Mouse (Mus musculus) stomach, embryonic 14.5 days (tissue): Measurements from ENCODE around the gene Tmem72. TPM values are rescaled to one million over a fixed set of nuclear protein-coding genes. Genes with fewer than 3 reads are reported as not detected.

Experiments used
- ATAC-seq: fragments of 200-750 bp; cut with Nextera tagmentation; 2 replicates; pipeline ENCODE4 v1.8.0; 2017; ENCODE audit warnings: low read depth, moderate TSS enrichment; ENCODE audit not compliant: insufficient number of reproducible peaks, insufficient read depth, low FRiP score
- H3K27ac ChIP-seq: fragments of 300-500 bp; sonication (generic); 2 replicates; pipeline ENCODE4 v1.5.1; 2014; ENCODE audit warnings: mild to moderate bottlenecking, low read length, moderate library complexity, mixed read lengths
- H3K27me3 ChIP-seq: fragments of 300-500 bp; sonication (generic); 2 replicates; pipeline ENCODE4 v1.6.1; 2014; ENCODE audit warnings: low read length, control low read depth, mixed read lengths; ENCODE audit not compliant: control insufficient read depth, insufficient read depth
- H3K36me3 ChIP-seq: fragments of 300-500 bp; sonication (generic); 2 replicates; pipeline ENCODE4 v1.6.1; 2014; ENCODE audit warnings: mild to moderate bottlenecking, control low read depth, low read length, moderate library complexity, mixed read lengths; ENCODE audit not compliant: control insufficient read depth, insufficient read depth
- H3K4me1 ChIP-seq: fragments of 300-500 bp; sonication (generic); 2 replicates; pipeline ENCODE4 v1.6.1; 2014; ENCODE audit warnings: low read length, control low read depth, mixed read lengths; ENCODE audit not compliant: control insufficient read depth, insufficient read depth
- H3K4me2 ChIP-seq: fragments of 300-500 bp; sonication (generic); replicated peaks from 2 replicates; pipeline ENCODE4 v1.6.1; 2014; ENCODE audit warnings: low read depth, low read length, control low read depth
- H3K4me3 ChIP-seq: fragments of 300-500 bp; sonication (generic); 2 replicates; pipeline ENCODE4 v1.5.1; 2014; ENCODE audit warnings: low read depth, low read length, control low read depth
- H3K9ac ChIP-seq: fragments of 300-500 bp; sonication (generic); replicated peaks from 2 replicates; pipeline ENCODE4 v1.6.1; 2014; ENCODE audit warnings: low read depth, mild to moderate bottlenecking, control low read depth, low read length, moderate library complexity, mixed read lengths
- H3K9me3 ChIP-seq: fragments of 300-500 bp; sonication (generic); 2 replicates; pipeline ENCODE4 v1.6.1; 2016; ENCODE audit warnings: low read depth, low read length, control low read depth; ENCODE audit not compliant: control insufficient read depth
- WGBS: fragments of 180-500 bp; shearing (Covaris S2); extraction: QIAGEN DNeasy Blood & Tissue Kit; methylation state at CpG from one replicate; pipeline ENCODE4 v1.1.7; 2014; 5-methylcytosine and 5-hydroxymethylcytosine counted together
- polyA plus RNA-seq: library from polyadenylated mRNA; unstranded; fragments of >200 nt; fragmentation: Nextera tagmentation; extraction: Ambion mirVana; gene quantifications from 2 replicates; pipeline ENCODE4 v1.2.1, GENCODE M21; 2014

Tmem72 gene
- polyA plus RNA-seq, 1 experiment from 2014 or later, result 0.06 TPM

GRCm38 (mm10) chr6:116637496-116637895 lies 79.2 kb downstream of the Tmem72 start:
- H3K27me3 ChIP-seq, result no peaks in the 10 kb centered on the region
- no peak for ATAC-seq
- no peak overlapping the region for H3K4me2 ChIP-seq
- no peaks in the 10 kb centered on the region for H3K4me1 ChIP-seq
- H3K9me3 ChIP-seq, result no peaks in the 10 kb centered on the region
- H3K9ac ChIP-seq, result no peak overlapping the region
- WGBS, result 94% methylated on average over 5 of the region's 5 CpGs
- H3K27ac ChIP-seq, result no peak overlapping the region
- no peaks in the 10 kb centered on the region for H3K36me3 ChIP-seq
- H3K4me3 ChIP-seq, result no peak overlapping the region

DNA sequence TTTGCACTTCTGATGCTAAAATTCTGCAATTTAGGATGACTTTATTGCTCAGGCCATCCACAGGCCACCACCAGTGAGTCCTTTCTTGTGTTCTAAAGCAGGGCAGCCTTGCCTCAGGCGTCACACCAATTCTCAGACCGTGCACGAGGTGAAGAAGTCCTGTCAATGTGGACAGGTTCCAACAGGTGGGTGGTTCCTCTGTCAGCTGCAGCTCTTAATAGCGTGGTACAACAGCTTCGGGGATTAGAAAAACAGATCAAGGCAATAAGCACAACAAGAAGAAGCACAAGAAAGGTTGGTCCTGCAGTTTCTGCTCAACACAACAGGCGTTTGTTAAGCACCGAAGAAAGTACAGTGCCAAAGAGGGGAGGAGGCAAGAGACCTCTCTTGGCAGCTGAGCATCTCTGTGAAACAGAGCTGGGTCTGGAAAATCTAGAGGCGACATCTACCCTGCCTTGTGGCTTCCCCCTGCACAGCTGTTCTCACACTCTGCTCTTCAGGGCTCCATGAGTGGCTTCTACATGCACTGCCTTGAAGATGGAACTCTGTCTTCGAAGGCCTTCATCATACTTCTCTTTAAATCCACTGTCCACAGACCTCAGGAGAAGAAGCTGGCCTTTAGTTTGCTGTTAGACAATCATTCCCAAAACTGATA lies 80.0 kb downstream of the Tmem72 start:
- Histone ChIP-seq H3K4me2 (no peak overlapping the region), H3K36me3 (no peaks in the 10 kb centered on the region), H3K27ac (peak overlapping the region; percentile 0; the same call in 1 of the 2 replicates), H3K27me3 (no peaks in the 10 kb centered on the region), H3K4me1 (no peaks in the 10 kb centered on the region), H3K4me3 (no peak overlapping the region), H3K9ac (0 out of 2 replicates have a peak overlapping the region, but pooled peaks have one; percentile 4), H3K9me3 (no peaks in the 10 kb centered on the region)
- WGBS, result 80% methylated on average over 9 of the region's 9 CpGs
- no peak for ATAC-seq

DNA sequence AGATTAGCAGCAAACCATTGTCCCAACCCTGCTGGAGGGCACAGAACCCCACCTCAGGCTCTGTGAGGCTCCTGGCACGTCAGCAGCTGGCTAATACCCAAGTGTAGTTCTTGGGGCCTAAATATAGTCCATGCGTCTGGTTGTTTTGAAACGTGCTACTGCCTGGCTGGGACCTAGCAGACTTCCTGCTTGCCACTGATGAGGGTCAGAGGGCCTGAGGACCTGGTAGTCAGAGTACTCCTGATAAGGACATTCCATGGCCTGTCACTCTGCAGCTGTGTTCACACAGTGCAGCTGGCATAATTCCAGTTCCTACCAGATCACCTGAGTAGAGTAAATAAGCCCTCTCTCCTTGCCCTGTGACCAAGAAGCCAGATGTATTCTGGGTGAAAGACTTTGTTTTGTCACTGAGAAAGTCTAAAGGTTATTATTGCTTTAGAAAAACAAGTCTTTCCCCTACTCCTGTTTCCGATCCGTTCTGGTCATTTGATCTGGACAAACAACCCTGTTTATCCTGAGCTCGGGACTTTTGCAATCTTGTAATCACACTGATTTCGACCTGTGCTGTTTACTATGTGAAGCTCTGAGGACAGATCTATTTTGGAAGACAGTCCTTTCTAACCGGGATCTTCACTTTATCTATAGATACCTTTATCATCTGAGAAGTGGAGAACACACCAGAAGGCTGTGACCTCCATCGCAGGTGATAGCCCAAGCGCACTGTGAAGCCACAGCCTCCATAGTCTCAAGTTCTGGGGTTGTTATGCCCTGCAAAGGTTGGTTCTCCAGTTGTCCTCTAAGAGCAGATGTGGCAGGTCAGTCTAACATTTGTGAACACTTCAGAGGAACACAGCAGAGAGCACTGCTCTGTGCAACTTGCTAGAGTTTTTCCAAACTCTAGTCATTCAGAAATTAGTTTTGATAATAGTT lies 81.2 kb downstream of the Tmem72 start:
- H3K36me3 ChIP-seq, result no peaks in the 10 kb centered on the region
- H3K27me3 ChIP-seq, result no peaks in the 10 kb centered on the region
- no peaks in the 10 kb centered on the region for H3K4me1 ChIP-seq
- H3K9ac ChIP-seq, result no peak overlapping the region
- H3K4me3 ChIP-seq, result no peak overlapping the region
- peak; percentile 94 for ATAC-seq
- 43% methylated on average over 10 of the region's 10 CpGs for WGBS
- no peaks in the 10 kb centered on the region for H3K9me3 ChIP-seq
- peak overlapping the region; percentile 40; the same call in 1 of the 2 replicates for H3K27ac ChIP-seq
- no peak overlapping the region for H3K4me2 ChIP-seq

DNA sequence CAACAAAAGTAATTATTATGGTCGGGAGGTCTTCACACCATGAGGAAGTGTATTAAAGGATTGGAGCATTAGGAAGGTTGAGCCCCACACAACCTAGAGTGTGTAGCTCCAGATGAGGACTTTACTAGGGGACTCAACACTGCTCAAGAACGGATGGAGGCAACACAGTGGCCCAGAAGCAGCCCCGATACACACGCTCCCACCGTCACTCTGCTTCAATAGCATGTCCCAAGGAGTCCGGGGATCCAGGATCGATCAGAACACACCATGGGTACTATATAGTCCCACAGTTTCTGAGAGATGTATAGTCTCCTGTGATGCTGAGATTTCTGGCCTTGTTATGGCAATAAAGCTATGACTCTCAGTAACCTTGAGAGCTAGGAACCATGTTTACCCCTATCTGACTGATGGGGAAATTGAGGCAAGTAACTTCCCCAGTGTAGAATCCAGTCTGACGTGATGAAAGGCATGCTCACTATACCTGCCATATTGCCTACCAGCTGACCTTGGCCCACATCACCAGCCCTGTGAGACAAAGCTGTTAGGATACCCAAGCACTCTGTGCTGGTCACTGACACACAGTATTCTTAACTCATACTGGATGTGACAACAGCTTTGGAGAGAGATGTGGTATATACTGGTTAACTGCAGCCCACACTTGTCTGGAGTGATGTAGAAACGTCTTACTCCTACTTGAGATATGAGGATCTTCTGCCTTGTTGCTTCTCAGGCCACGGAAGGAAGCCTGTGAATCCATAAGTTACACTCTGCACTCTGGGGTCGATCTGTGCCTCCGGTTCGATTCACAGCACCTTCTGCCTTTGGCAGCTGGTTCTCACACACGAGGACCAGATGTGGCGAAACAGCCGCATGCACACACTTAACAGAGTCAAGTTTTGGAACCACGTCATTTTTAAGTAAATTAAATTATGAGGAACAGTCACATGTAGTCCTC lies 82.7 kb downstream of the Tmem72 start:
- Histone ChIP-seq H3K4me1 (0 out of 2 replicates have a peak, but pooled peaks cover 3% of the 10 kb centered on the region), H3K9ac (no peak overlapping the region), H3K4me3 (no peak overlapping the region), H3K4me2 (no peak overlapping the region), H3K27ac (no peak overlapping the region), H3K36me3 (no peaks in the 10 kb centered on the region), H3K27me3 (no peaks in the 10 kb centered on the region), H3K9me3 (no peaks in the 10 kb centered on the region)
- WGBS, result 89% methylated on average over 17 of the region's 17 CpGs
- ATAC-seq, result no peak

DNA sequence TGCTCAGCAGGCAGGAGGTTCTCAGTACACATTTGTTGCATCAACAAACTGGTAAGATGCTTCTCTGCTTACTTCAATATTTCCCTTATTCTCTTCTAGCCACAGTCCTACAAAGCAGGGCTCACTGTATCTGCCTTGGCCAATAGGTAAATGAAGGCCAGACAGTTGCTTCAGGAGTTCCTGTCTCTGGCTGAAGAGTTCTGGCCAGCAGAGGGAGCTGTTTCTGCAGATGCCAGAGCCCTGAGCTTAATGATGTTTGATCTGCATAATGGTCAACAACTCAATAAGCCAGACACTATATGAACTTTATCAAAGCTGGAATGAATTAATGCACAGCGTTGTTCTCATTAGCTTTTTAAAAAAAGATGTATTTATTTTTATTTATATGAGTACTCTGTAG lies 84.6 kb downstream of the Tmem72 start:
- H3K4me3 ChIP-seq, result no peak overlapping the region
- WGBS, result 48% methylated on average over 1 of the region's 1 CpGs
- H3K27me3 ChIP-seq, result no peaks in the 10 kb centered on the region
- H3K4me2 ChIP-seq, result no peak overlapping the region
- H3K9me3 ChIP-seq, result no peaks in the 10 kb centered on the region
- ATAC-seq, result no peak
- no peak overlapping the region for H3K9ac ChIP-seq
- H3K4me1 ChIP-seq, result 0 out of 2 replicates have a peak, but pooled peaks cover 3% of the 10 kb centered on the region
- no peak overlapping the region for H3K27ac ChIP-seq
- no peaks in the 10 kb centered on the region for H3K36me3 ChIP-seq

DNA sequence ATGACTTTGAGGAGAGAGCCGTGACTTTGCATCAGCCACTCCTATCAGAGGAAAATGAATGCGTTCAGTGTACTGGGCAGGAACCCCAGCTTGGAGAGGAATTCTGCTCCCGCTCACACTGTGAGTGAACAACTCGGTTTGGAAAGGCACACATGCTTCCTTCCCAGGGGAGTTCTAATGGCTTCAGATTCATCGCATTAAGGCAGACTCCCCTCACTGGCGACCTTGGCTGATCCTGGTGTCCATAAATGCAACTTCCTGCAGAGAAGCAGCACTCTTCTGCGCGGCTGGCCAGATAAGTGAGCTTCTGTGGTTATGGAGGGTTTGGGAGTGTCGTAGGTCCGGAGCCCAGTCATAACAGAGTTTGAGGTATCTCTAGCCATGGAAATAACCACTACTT lies 86.9 kb downstream of the Tmem72 start:
- ATAC-seq, result no peak
- H3K27ac ChIP-seq, result no peak overlapping the region
- H3K4me3 ChIP-seq, result no peak overlapping the region
- 0 out of 2 replicates have a peak, but pooled peaks cover 3% of the 10 kb centered on the region for H3K4me1 ChIP-seq
- WGBS, result 86% methylated on average over 10 of the region's 10 CpGs
- no peak overlapping the region for H3K9ac ChIP-seq
- H3K4me2 ChIP-seq, result no peak overlapping the region
- no peaks in the 10 kb centered on the region for H3K27me3 ChIP-seq
- H3K9me3 ChIP-seq, result no peaks in the 10 kb centered on the region
- peaks cover 5% of the 10 kb centered on the region for H3K36me3 ChIP-seq
